Mouse (Mus musculus) left cerebral cortex, adult 11 months (tissue): ENCODE results near the gene Pard3b.

Experiments used
- DNase-seq: peaks from one replicate; pipeline ENCODE4 v3.0.0; 2022; ENCODE audit warnings: low spot score

The Pard3b gene

DNA sequence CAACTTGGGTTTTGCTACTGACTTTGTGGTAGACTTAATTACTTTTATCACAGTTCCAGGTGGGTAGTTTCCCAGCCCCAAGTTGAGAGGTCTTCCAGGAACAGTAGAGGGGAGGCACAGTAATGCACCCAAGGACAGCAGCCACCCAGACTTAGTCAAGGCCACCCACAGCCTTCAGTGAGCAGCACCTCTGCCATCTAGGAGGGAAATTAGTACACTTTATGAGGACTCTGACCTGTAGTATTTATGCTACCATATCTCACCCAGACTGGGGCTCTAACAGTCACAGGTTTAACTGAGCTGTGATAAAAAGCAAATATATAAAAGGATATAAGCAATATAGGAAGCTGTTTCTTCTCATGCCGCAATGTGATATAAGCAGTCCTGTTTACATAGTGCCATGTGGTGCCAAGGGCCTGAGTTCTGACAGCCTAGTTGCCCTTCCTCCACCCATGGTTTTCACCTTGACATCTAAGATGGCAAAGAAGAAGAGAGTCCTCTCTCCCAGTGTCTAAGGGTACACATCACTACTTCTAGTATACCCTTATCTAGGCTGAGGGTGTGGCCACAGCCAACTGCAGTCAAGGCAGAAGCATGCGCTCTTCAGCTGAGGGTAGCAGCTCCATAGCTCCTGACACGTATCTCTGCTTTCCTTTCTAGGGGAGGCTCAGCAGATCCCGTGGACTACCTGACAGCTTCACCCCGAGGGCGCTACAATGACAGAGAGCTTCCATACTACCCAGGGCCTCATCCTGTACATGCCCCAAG, 998.5 kb downstream of the Pard3b start:
- DNase-seq = no peak

DNA sequence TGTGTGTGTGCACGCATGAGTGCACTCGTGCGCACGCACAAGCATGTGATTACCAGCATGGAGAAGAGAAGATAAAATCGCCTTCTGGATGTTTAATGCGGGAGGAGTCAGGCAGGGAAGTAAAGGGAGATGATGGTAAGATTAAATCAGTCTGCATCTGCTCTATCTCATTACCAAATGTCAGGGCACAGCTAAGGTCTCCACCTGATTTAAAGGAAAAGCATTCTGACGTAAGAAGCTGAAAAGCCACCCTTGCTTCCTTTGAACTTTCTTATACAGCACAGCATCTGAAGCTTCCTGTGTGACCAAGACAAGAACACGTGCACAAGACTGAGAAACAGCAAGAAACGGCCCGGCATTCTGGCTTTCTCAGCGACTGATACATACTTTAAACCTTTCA, 1000.4 kb downstream of the Pard3b start:
- DNase-seq = no peak

GRCm38 (mm10) chr1:62639440-62639839, 1000.8 kb downstream of the Pard3b start:
- no peak for DNase-seq

DNA sequence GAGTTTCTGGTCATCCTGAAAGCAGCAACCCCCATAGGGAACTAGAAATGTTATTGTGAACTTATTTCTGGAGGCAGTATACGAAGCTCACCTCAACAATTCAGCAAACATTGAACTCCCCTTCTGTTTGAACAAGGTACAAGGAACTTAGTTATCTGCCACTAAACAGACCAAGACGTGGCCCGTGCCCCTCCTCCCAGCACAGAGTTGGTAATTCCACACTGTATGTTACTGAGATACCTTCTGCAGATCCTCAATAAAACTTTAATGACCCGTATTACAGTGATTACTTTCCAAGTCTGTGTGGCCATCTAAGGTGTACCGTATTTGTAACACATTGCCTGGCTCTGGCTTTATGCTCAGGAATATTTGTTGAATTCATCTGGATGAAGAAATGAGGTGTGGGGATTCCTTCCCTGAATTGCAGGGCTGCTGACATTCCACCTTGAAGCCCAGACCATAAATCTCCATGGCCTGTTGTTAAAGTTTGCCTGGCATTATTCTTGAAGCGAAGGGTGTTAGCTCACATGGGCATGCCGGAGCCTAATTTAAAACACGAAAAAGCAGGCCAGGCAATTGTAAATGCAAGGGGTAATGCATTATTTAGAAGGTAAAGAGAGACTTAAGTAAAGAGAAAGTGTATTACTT, 1006.1 kb downstream of the Pard3b start:
- DNase-seq = no peak

DNA sequence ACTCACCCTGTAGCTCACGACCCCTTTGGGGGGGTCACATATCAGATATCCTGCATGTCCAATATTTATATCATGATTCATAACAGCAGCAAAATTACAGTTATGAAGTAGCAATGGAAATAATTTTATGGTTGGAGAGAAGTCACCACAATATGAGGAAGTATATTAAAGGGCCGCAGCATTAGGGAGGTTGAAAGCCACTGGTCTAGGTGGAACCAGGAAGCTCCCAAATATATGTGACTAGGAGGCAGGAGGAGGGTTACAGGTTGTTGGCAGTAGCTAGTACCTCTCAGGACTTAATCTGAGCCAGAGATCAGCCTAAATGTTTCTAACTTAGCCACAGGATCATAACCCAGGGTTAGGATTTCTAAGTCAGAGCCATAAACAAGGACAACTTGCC, 1008.2 kb downstream of the Pard3b start:
- no peak for DNase-seq

DNA sequence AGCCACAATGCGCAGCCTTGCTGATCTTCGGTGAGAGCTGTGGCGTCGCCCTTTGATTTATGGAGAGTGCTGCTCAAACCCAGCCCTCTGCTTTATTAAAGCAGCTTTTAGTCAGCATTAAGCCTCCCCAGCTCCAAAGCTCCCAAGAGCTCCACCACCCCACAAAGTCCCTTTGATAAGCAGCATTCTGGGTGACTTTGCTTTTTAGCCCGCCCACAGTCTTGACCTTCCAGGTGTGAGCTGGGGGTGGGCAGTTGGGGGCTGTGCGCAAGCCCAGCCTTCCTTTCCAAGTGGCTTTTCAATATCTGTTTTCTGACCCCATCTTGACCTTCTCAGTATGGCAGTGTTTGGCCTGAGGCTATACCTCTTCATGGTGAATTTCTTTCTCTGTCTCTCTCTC, 1009.5 kb downstream of the Pard3b start:
- DNase-seq = no peak

- no peak for DNase-seq
Measured at GRCm38 (mm10) chr1:62648591-62648990, 1010.0 kb downstream of the Pard3b start.

GRCm38 (mm10) chr1:62650491-62650890, 1011.9 kb downstream of the Pard3b start:
- DNase-seq = no peak

DNA sequence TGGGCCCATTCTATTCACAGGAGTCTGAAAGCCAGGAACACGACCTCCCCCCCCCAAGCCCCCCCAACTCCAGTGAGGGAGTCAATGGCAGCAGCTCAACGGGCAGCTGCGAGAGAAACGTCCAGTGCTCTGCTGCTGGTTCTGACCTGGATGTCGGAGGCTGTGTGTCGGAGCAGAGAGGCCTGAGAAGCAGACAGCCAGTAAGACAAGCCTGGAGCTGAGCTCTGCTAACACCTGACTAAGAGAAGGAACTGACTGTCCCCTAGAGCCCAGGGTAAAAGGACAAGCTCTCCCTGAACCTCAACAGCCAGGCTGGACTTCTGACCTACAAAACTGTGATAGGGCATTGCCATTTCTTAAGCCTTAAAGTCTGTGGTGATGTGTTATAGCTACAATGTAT, 1015.8 kb downstream of the Pard3b start:
- DNase-seq = no peak

GRCm38 (mm10) chr1:62664960-62665645, 1026.5 kb downstream of the Pard3b start:
- no peak for DNase-seq

DNA sequence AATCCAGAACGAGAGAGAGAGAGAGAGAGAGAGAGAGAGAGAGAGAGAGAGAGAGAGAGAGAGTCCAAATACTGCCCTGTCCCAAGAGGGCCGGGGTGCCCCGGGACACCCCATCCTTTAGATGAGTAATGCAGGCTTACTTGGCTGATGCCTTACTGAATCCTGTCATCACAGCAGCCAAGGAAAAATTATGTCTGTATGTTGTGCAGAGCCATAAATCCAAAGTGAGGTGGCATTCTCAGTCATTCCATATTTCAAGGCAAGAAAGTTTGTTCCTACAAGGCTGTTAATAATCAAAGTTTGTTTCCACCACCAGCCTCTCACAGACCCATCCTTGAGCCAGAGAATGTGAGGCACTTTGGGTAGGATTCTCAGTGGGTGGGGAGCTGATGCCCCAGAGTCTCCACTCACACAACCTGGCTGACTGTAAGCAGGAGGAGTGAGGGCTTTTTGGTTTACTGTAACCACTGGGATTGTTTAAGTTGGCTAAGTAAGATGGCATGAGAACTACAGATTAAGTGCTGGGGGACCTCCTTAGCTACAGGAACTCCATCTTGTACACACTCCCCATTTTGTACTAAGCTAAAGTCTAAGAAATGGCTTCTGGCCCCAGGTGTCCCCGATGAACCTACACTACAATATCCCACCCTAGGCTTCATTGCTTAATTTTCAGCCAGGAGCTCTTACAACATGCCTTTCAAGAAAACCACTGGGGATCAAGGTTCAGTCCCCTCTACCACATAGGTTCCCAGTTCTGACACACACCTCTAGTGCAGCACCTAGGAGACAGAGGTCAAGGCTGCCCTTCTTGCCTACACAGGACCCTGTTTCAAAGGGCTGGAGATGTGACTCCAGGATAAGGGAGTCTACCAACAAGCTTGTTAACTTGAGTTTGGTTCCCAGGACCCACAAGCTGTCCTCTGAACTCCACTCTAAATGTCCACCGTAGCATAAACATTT, 1027.4 kb downstream of the Pard3b start:
- no peak for DNase-seq

DNA sequence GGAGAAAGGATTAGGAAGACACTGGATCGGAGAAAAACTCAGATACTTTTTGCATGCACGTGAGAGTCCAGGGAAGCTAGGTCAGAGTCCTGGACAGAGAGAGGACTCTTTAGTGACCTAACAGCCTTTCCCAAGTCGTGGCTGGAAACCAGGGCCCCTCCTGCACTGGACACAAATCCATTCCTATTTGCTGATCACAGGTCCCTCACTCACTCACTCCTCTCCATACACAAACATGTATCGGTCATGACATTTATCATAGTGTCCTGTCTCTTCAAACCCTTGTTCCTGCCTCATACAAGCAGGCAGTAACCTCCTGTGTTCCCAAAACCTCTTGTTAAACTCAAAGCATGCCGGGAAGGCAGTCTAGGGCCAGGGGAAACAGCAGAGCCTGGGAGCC, 1028.2 kb downstream of the Pard3b start:
- DNase-seq = no peak

DNA sequence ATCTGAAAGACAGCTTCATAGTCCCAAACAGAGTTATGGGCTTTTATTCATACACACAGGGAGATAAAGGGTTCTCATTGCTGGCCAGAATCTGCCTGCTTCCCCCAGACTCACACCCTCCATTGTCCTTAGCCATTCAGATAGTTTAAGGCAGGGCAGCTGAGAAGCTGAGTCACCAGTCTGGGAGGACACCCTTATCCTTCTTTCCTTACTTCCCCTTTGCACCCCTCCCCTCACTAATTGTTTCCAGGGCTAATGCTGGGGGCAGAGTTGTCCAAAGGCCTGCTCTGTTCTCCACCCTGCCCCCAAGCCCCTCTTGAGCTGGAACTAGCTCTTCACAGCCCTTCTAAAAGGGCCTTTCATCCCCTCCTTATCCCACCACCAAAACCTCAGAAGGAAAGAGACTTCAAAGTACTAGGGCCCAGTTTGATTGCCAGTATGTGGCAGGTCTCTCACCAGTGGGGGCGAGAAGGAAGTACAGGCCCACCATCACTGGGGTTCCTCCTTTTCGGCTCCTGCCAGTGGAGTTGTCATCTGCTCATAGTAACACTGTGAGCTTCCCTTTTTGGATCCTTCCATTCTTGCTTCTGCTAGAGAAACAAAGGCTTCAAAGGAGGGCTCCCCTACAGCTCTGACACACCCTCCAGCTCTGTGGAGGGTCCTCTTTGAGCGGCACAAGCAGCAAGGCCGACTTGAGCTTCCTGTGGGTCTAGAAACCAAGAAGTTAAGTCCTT, 1040.2 kb downstream of the Pard3b start:
- no peak for DNase-seq

GRCm38 (mm10) chr1:62679466-62679865, 1040.8 kb downstream of the Pard3b start:
- no peak for DNase-seq

DNA sequence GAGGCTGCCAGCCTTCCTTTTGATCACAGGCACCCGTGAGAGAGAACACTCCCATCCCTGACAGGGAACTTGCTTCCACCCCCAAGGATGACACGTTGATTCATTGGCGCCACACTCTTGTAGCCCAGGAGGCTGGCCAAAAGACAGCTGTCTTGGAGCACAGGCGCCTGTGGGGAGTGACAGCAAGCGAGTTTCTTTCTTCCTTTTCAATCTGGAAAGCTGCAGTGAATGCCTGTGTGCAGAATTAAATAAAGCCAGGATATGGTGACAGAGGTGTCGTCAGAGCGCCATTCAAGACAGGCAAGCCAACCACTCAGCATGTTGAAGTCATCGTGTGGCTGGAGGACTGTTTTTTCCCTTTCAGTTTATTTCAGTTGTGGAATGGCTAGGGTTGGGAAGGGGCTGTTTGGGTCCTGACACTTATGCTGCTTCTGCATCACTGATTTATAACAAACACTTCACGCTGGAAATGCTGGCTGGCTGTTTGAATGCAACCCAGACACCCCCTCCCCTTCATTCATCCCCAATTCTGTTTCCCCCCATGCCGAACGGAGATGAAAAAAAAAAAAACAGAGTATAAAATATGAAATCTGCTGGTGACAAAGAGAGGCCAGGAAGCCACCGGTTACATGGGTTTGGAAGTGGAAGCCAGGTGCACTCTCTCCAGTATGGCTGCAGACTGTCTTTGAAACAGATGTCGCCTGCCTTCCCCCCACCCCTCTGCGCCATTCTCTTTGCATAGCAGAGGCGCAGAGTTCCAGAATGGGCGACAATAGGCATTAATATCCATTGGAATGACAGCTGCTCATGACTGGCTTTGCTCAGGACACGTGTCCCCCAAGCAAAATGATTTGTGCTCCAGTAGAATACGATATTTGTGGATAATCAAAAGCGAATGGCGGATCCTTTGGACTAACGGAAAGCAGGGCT, 1044.1 kb downstream of the Pard3b start:
- no peak for DNase-seq

GRCm38 (mm10) chr1:62683498-62683897, 1044.9 kb downstream of the Pard3b start:
- no peak for DNase-seq

DNA sequence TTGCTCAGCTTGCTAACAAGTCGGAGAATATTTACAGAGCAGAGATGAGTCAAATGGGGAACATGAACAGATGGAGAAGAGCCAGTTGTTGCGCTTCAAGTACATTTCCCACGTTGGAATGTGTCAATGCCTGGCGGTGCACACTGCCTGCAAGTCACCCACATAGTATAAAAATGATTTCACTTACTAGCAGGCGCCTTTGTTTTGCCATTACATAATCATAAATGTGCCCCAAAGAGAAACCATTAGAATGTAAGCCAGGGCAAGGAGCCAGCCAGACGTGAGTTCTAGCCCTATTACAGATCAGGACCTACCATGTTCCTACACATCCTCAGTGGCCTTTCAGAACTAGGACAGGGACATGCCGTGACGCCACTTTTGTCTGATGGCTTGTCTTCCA, 1048.9 kb downstream of the Pard3b start:
- DNase-seq = peak; percentile 51

DNA sequence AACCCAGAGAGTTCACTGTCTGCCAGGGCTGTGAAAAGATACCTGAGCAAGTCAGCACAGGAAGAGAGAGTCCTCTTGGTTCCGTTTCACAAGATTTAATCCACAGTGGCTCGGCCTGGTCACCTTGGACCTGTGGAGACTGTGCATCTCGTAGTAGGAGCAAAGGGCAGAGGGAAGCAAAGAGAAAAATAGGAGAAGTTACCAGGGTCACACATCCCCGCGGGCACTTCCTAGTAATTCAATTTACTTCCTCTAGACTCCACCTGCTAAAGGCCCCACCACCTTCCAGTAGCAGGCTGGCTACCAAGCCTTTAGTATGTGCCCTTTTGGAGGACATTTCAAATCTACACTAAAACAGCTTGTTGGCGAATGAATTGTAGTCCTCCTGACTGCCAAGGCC, 1052.6 kb downstream of the Pard3b start:
- DNase-seq = no peak
